Comparison of ENCODE assay signal across 23 mouse cellular contexts in the genomic region with DNA sequence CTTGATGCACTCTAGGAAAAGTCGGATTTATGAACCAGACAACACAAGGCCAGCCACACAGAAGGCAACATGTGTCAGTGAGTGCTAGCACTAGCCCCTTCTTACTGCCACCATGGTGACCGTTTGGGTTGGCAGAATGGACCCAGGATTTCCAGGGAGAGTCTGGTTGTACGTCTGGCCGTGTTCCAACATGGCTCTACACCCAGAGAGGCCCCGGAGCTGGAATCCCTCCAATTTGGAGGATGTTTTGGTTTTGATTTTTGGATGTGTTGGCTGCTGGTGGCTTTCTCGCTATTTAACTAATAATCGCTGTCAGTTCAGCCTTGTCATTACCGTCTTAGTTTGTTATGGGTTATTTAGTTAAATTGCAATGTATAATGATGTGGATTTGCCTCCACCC. TPM values are rescaled to one million over a fixed set of nuclear protein-coding genes. Genes with fewer than 3 reads are reported as not detected.
DNase-seq lines count a peak whose midpoint lies in the region; ATAC-seq and TF ChIP-seq lines count a peak whose summit lies in the region.
"Had no signal": no experiment of that assay in that cellular context is flagged by ENCODE, and none has a peak within 500 bp of the region (broad histone marks: within the 10 kb centered on the region; RNA-seq: fewer than 3 reads in every experiment).

No protein-coding gene starts in this region.

- H3K9me3 ChIP-seq in forebrain, embryonic 14.5 days (replicated peaks; ENCODE audit: control insufficient read depth, low read length) = no peaks in the 10 kb centered on the region
- H3K9me3 ChIP-seq in forebrain, embryonic 13.5 days (replicated peaks) = no peaks in the 10 kb centered on the region
- no peaks in the 10 kb centered on the region for H3K9me3 ChIP-seq in midbrain, embryonic 14.5 days (ENCODE audit: control insufficient read depth, low read length)
- H3K9me3 ChIP-seq in midbrain, embryonic 16.5 days (replicated peaks; ENCODE audit: control insufficient read depth, low read length, poor library complexity, severe bottlenecking) = no peaks in the 10 kb centered on the region
- H3K9me3 ChIP-seq: midbrain, embryonic 15.5 days had no signal

- no peaks in the 10 kb centered on the region for H3K36me3 ChIP-seq in forebrain, embryonic 14.5 days (ENCODE audit: control insufficient read depth, insufficient read depth, low read length)
- no peaks in the 10 kb centered on the region for H3K36me3 ChIP-seq in forebrain, embryonic 13.5 days (ENCODE audit: poor library complexity, severe bottlenecking)
- no peaks in the 10 kb centered on the region for H3K36me3 ChIP-seq in midbrain, embryonic 14.5 days (ENCODE audit: control insufficient read depth, insufficient read depth, low read length)
- H3K36me3 ChIP-seq in midbrain, embryonic 16.5 days (ENCODE audit: control insufficient read depth, insufficient read depth, low read length) = no peaks in the 10 kb centered on the region
- H3K36me3 ChIP-seq: midbrain, embryonic 15.5 days had no signal

- TF ChIP-seq POLR2A in brain, embryonic 14.5 days (IDR thresholded peaks at IDR 0.05; ENCODE audit: borderline replicate concordance, extremely low read depth, insufficient read depth, insufficient read length, poor library complexity, severe bottlenecking) = no peak

- no peak overlapping the region for H3K4me2 ChIP-seq in forebrain, embryonic 14.5 days (ENCODE audit: low read length)
- no peak overlapping the region for H3K4me2 ChIP-seq in forebrain, embryonic 13.5 days
- no peak overlapping the region for H3K4me2 ChIP-seq in midbrain, embryonic 14.5 days (ENCODE audit: low read length)
- H3K4me2 ChIP-seq in midbrain, embryonic 16.5 days (ENCODE audit: low read length) = no peak overlapping the region
- H3K4me2 ChIP-seq: midbrain, embryonic 15.5 days had no signal

- no peak for TF ChIP-seq CTCF in brain, embryonic 14.5 days (IDR thresholded peaks at IDR 0.05; ENCODE audit: borderline replicate concordance, extremely low read depth, insufficient read depth, insufficient read length)

- no peak overlapping the region for H3K4me3 ChIP-seq in forebrain, embryonic 14.5 days (ENCODE audit: low read depth, low read length)
- H3K4me3 ChIP-seq in forebrain, embryonic 13.5 days = no peak overlapping the region
- no peak overlapping the region for H3K4me3 ChIP-seq in midbrain, embryonic 14.5 days (replicated peaks; ENCODE audit: low read depth, low read length)
- H3K4me3 ChIP-seq in midbrain, embryonic 16.5 days (ENCODE audit: low read depth, low read length) = no peak overlapping the region
- H3K4me3 ChIP-seq: midbrain, embryonic 15.5 days had no signal

- no peak for ATAC-seq in forebrain, embryonic 14.5 days
- no peak for ATAC-seq in forebrain, embryonic 13.5 days
- ATAC-seq in midbrain, embryonic 14.5 days (ENCODE audit: low FRiP score, low TSS enrichment) = no peak
- ATAC-seq in midbrain, embryonic 16.5 days = no peak
- ATAC-seq: midbrain, embryonic 15.5 days had no signal

- peaks cover 11% of the 10 kb centered on the region for H3K4me1 ChIP-seq in forebrain, embryonic 14.5 days (ENCODE audit: control insufficient read depth, insufficient read depth, low read length)
- H3K4me1 ChIP-seq in forebrain, embryonic 13.5 days = peaks cover 23% of the 10 kb centered on the region
- peaks cover 14% of the 10 kb centered on the region for H3K4me1 ChIP-seq in midbrain, embryonic 14.5 days (ENCODE audit: control insufficient read depth, insufficient read depth, low read length)
- H3K4me1 ChIP-seq in midbrain, embryonic 16.5 days (ENCODE audit: control insufficient read depth, insufficient read depth, low read length) = peaks cover 9% of the 10 kb centered on the region; the same call in 1 of the 2 replicates

- 37% methylated on average over 8 of the region's 8 CpGs for WGBS in forebrain, embryonic 14.5 days
- WGBS in forebrain, embryonic 13.5 days = 48% methylated on average over 8 of the region's 8 CpGs
- WGBS in midbrain, embryonic 14.5 days = 70% methylated on average over 8 of the region's 8 CpGs
- 54% methylated on average over 8 of the region's 8 CpGs for WGBS in midbrain, embryonic 16.5 days

- no peak overlapping the region for H3K9ac ChIP-seq in forebrain, embryonic 14.5 days (ENCODE audit: low read length)
- H3K9ac ChIP-seq in forebrain, embryonic 13.5 days = no peak overlapping the region
- H3K9ac ChIP-seq in midbrain, embryonic 14.5 days (replicated peaks; ENCODE audit: low read length) = no peak overlapping the region
- no peak overlapping the region for H3K9ac ChIP-seq in midbrain, embryonic 16.5 days (ENCODE audit: low read depth, low read length)
- H3K9ac ChIP-seq: liver, embryonic 14.5 days; midbrain, embryonic 15.5 days had no signal

- H3K27me3 ChIP-seq in forebrain, embryonic 14.5 days (replicated peaks; ENCODE audit: control insufficient read depth, insufficient read depth, low read length) = no peaks in the 10 kb centered on the region
- H3K27me3 ChIP-seq in forebrain, embryonic 13.5 days = peaks cover 7% of the 10 kb centered on the region
- H3K27me3 ChIP-seq in midbrain, embryonic 14.5 days (ENCODE audit: control insufficient read depth, insufficient read depth, low read length) = no peaks in the 10 kb centered on the region
- H3K27me3 ChIP-seq in midbrain, embryonic 16.5 days (ENCODE audit: control insufficient read depth, insufficient read depth, low read depth, low read length) = peaks cover 2% of the 10 kb centered on the region; the same call in 1 of the 2 replicates
- H3K27me3 ChIP-seq: midbrain, embryonic 15.5 days had no signal

- no peak overlapping the region for H3K27ac ChIP-seq in forebrain, embryonic 14.5 days (ENCODE audit: low read depth, low read length)
- H3K27ac ChIP-seq in forebrain, embryonic 13.5 days = no peak overlapping the region
- no peak overlapping the region for H3K27ac ChIP-seq in midbrain, embryonic 14.5 days (replicated peaks; ENCODE audit: low read depth, low read length)
- H3K27ac ChIP-seq in midbrain, embryonic 16.5 days (ENCODE audit: low read length) = no peak overlapping the region
- H3K27ac ChIP-seq: liver, embryonic 14.5 days; midbrain, embryonic 15.5 days; stomach, postnatal 0 days had no signal

- peak; percentile 80 for DNase-seq in forebrain, embryonic 14.5 days (ENCODE audit: low spot score)
- peak; percentile 38 for DNase-seq in layer of hippocampus, adult 9-11 months
- DNase-seq in layer of hippocampus, postnatal 36 days = no peak
- DNase-seq in midbrain, embryonic 14.5 days = peak; percentile 67
- peak; percentile 82 for DNase-seq in brain, embryonic 14.5 days (ENCODE audit: low read depth)
- DNase-seq: adrenal gland, adult 2 months; B cell, adult 2 months; cerebellum, adult 11 months; cerebellum, postnatal 36 days; kidney, adult 8-10 months; retina, postnatal 1 day had no signal

RNA-seq across cellular contexts. Expression of gene Slc6a21, which starts 25.3 kb away (rescaled TPM):
- polyA plus RNA-seq in forebrain, embryonic 14.5 days (2014; fragmentation: Nextera tagmentation; extraction: Ambion mirVana) = not detected in 2 replicates
- not detected in 2 replicates for polyA plus RNA-seq in forebrain, embryonic 13.5 days (2015; fragmentation: Nextera tagmentation; extraction: Ambion mirVana)
- not detected for total RNA-seq in layer of hippocampus, postnatal 36 days (2021)
- not detected in 2 replicates for polyA plus RNA-seq in midbrain, embryonic 14.5 days (2014; fragmentation: Nextera tagmentation; extraction: Ambion mirVana)
- not detected in 2 replicates for polyA plus RNA-seq in midbrain, embryonic 16.5 days (2015; fragmentation: Nextera tagmentation; extraction: Ambion mirVana)
- 0.11 TPM in 1 of 2 replicates, not detected in the other for polyA plus RNA-seq in brain, embryonic 14.5 days (2012; rRNA removed)
- total RNA-seq: adrenal gland, adult 2 months; gastrocnemius, adult 18-20 months; gastrocnemius, postnatal 4 days had no signal
- polyA plus RNA-seq: adrenal gland, adult 2 months; heart, embryonic 16.5 days; hindbrain, embryonic 11.5 days; intestine, embryonic 14.5 days; limb, embryonic 14.5 days; liver, embryonic 14.5 days; lung, embryonic 16.5 days; midbrain, embryonic 15.5 days; stomach, postnatal 0 days had no signal

RNA-seq across cellular contexts. Expression of gene Trpm4, which starts 31.0 kb away (rescaled TPM):
- polyA plus RNA-seq in forebrain, embryonic 14.5 days (2014; fragmentation: Nextera tagmentation; extraction: Ambion mirVana) = 6.5 and 9.8 TPM in 2 replicates
- 5.0 and 6.4 TPM in 2 replicates for polyA plus RNA-seq in forebrain, embryonic 13.5 days (2015; fragmentation: Nextera tagmentation; extraction: Ambion mirVana)
- total RNA-seq in layer of hippocampus, postnatal 36 days (2021) = 10 to 100 TPM; 12.9 to 14.8 TPM
- 8.4 and 9.5 TPM in 2 replicates for polyA plus RNA-seq in midbrain, embryonic 14.5 days (2014; fragmentation: Nextera tagmentation; extraction: Ambion mirVana)
- polyA plus RNA-seq in midbrain, embryonic 16.5 days (2015; fragmentation: Nextera tagmentation; extraction: Ambion mirVana) = 11.1 and 12.4 TPM in 2 replicates
- polyA plus RNA-seq in brain, embryonic 14.5 days (2012; rRNA removed) = 19.0 and 20.3 TPM in 2 replicates

RNA-seq across cellular contexts. Expression of gene Hrc, which starts 32.5 kb away (rescaled TPM):
- polyA plus RNA-seq in forebrain, embryonic 14.5 days (2014; fragmentation: Nextera tagmentation; extraction: Ambion mirVana) = 0.06 TPM in 1 of 2 replicates, not detected in the other
- 0.06 TPM in 1 of 2 replicates, not detected in the other for polyA plus RNA-seq in forebrain, embryonic 13.5 days (2015; fragmentation: Nextera tagmentation; extraction: Ambion mirVana)
- total RNA-seq in layer of hippocampus, postnatal 36 days (2021) = under 1 TPM; 0.20 to 0.46 TPM
- not detected in 2 replicates for polyA plus RNA-seq in midbrain, embryonic 14.5 days (2014; fragmentation: Nextera tagmentation; extraction: Ambion mirVana)
- 0.39 and 0.40 TPM in 2 replicates for polyA plus RNA-seq in midbrain, embryonic 16.5 days (2015; fragmentation: Nextera tagmentation; extraction: Ambion mirVana)
- polyA plus RNA-seq in brain, embryonic 14.5 days (2012; rRNA removed) = 0.48 and 1.3 TPM in 2 replicates
- polyA plus RNA-seq: adrenal gland, adult 2 months had no signal

Comparison
In these comparisons a context has a peak if more than half of its experiments do, and no peak if none do; other contexts are left out.
1. DNase-seq: peak in forebrain, embryonic 14.5 days (single experiment), layer of hippocampus, adult 9-11 months (single experiment), midbrain, embryonic 14.5 days (single experiment) and brain, embryonic 14.5 days (single experiment); none in layer of hippocampus, postnatal 36 days (0 of 2).